Mouse (Mus musculus) inflammation-experienced regulatory T-cells, adult 6 months (primary cell): Measurements from ENCODE around the gene Dcst2. TPM values are rescaled to one million over a fixed set of nuclear protein-coding genes. Genes with fewer than 3 reads are reported as not detected.

Experiments used
- ATAC-seq: one replicate; pipeline ENCODE4 v1.8.0; 2017
- polyA plus RNA-seq, 3 experiments: library from polyadenylated mRNA; unstranded; fragments of 100-300 nt; shearing (Covaris generic); gene quantifications; one replicate each; pipeline ENCODE4 v1.2.1; 2017

Gene Dcst2
- polyA plus RNA-seq, 3 experiments from 2014 or later: 0.20 to 0.54 TPM; not detected in 1

GRCm38 (mm10) chr3:89332013-89332412 is 29.8 kb upstream of the Dcst2 start:
- no peak for ATAC-seq

DNA sequence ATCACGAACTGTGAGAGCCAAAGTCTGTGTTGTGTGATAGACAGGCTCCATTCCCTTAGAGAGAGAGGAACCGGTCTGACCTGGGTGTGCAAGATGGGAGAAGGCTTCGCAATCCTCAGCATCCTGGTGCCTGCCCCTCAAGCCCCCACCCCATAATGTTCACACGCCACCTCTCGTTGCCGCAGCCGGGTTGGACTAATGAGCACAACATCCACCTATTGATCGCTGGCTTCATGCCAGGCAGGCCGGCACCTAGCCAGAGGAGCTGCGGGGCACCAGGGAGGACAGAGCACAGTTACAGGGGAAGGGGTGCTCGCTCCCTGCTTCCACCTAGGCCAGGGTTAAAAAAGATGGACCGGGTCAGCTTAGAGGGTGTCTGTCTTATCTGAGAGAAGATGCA is 29.3 kb upstream of the Dcst2 start:
- ATAC-seq: no peak

DNA sequence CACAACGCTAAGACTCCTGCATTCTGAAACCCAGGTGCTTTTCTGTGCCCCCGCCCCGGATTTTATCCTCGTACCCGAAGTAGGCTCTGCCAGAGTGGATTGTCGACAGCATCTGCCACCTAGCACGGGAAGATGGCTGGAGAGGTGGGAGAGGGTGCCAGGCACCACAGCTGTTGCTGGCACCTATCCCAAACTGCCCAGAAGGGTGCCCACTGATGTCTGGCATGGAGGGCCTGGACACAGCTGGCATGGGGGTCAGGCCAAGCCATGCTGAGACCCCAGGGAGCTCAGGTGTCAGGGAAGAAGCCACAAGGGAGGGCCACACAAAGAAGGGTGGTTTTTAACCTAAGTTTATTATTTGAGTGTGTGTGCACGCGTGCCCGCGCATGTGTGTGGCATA is 28.7 kb upstream of the Dcst2 start:
- no peak for ATAC-seq

DNA sequence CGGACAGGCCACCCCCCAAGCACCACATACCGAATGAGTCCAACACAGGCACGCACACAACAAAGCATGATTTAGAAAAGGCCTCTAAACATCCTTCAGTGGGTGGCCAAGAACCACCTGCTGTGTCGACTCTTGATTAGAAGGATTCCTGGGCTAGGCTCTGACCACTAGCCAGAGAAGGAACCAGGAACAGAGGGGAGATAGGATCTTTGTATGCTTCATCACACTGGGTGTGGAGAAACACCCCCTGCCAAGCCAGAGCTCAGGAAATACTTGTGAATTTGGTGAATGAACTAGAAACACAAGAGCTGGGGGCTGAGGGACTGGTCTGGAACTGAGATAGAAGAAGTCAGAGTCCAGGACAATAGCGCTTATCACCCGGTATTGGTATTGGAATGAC is 25.2 kb upstream of the Dcst2 start:
- no peak for ATAC-seq

DNA sequence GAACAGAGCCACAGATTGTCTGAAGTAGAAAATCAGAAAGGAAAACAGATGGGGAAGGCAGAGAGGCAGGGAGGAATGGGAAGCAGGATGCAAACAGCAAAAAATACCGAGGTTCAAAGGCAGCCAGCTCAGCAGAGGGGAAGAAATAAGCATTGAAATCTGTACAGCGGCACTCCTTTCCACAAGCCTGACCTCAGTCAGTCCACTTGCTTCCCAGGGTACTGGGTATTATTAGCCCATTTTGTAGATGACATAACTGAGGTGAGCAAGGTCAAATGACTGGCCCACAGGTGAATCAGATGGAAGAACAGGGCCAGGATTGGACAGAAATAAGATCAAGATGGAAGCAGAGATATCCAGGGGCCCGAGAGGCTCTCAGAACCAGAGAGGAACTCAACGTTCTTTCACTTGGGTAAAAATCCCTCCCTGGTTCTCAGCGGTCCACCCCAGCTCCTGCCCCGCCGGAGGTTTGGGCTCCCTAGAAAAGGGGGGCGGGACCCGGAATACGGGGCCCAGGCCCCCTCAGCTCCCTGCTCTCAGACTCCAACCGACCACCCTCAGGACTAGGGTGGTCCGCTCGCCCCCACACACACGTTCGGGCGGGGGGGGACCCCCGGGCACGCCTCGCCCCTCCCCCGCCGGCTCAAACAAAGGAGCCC is 24.6 kb upstream of the Dcst2 start:
- ATAC-seq: no peak

- ATAC-seq: peak; percentile 62
These were observed 23.8 kb upstream of the Dcst2 start, which contains the start of gene Efna4 for GRCm38 (mm10) chr3:89337721-89338578. Efna4 (minus strand) TSS chr3:89338028.

DNA sequence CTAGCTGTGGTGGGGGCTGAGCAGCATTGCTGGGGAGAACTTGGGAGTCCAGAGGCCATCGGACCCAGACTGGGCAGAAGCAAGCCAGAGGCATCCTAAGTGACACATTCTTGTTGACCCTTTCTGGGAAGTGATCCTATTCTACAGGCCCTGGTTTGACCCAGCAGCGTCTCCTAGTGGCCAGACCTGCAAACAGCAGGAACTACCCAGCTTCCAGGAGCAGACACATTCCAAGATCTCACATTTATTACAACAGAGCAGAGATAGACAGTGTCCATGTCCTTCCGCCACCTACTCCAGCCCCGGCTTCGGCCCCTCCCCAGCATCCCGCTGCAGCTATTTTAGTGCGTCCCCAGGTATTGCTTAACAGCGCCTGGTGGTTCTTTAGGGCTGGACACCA is 22.4 kb upstream of the Dcst2 start:
- no peak for ATAC-seq

DNA sequence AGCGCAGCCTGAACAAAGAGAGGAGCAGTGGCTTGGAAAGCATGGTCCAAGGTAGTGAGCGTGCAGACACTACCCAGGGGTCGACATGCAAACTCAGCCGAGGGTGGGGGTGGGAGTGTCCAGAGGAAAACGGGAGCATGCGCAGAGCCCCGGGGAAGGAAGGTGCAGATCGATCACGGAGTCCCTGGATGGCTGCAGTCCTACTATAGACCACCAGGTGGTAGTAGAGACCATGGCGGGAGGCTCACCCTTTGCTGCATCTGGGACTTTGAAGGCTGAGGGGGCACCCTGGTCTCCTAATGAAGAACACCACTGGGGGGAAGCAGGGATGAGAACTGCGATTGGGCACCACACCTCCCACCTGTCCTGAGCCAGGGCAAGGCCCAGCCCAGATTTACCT is 21.3 kb upstream of the Dcst2 start:
- peak; percentile 73 for ATAC-seq

GRCm38 (mm10) chr3:89341794-89342193 is 20.0 kb upstream of the Dcst2 start:
- ATAC-seq: no peak

DNA sequence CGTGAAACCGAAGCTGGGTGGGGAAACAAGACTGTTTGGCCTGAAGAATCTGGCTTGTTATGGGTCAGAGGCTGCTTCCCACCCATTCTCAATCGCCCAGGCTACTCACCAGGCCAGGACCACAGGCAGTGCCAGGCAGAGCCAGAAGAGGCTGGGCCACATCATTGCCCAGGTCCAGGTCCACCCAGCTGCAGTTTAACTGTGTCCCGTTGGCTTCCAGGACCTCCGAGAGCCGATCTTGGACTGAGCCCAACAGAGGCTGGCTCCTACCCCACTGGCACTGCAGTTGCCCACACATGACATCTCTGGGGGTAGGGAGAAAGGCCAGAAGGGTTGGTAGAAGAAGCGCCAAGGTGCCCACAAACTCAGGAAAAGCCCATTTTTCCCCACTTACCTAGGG is 18.5 kb upstream of the Dcst2 start:
- ATAC-seq: no peak

DNA sequence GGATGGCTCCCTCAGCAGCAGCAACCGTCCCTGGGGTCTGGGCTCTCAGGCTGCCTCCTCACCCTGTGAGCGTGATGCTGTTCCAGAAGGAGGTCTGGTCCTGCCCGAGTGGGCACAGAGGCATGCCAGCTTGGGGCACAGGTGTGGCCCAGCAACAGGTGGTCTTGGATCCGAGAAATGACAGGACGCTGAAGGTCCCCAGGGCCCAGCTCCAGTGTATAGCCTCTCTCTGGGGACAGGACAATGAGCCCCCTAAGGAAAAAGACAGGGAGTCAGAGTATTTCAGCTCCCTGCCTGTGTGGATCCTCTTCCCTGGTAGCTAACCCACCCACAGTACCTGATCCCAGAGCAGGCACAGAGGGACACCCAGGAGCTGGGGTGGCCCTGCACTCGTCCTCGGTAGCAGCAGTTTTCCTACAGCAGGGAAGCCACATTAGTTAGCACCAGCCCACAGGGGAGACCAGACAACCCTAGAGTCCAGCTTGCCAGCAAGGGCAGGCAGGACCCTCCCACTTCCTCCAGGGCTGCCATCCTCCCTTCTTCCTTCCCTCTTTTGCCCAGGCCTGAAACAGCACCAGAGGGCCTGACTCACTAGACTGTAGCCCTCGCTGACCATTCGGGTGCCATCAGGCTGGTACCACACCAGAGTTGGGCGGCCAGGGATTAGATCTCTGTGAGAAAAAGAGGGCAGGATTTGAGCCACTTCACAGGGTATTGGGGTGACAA is 14.8 kb upstream of the Dcst2 start:
- ATAC-seq: no peak

- no peak for ATAC-seq
These were observed 13.9 kb upstream of the Dcst2 start for GRCm38 (mm10) chr3:89347916-89348315.

GRCm38 (mm10) chr3:89348911-89349868 is 12.6 kb upstream of the Dcst2 start:
- ATAC-seq: peak; percentile 20

- ATAC-seq: peak; percentile 85
These were observed 11.8 kb upstream of the Dcst2 start, which contains the start of gene Adam15 for GRCm38 (mm10) chr3:89349869-89350501. Adam15 (minus strand) TSS chr3:89349996.

DNA sequence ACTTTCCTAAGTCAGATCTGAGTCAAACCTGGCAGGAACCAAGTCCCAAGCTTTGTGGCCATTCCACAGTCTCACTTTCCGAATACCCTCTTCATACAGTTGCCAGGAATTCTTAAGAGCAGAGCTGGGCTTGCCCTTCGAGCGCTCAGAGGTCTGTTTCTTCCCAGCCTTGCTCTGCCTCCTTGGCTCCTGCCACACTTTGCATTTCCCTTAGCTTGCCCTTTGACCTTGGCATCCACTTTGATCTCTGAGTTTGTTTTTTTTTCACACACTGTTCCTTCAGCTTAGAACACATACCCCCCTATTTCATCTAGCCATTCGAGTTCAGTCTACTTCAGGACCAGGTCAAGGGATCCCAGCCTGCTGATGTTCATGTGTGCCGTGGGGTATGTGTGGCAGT is 10.5 kb upstream of the Dcst2 start:
- ATAC-seq: no peak

DNA sequence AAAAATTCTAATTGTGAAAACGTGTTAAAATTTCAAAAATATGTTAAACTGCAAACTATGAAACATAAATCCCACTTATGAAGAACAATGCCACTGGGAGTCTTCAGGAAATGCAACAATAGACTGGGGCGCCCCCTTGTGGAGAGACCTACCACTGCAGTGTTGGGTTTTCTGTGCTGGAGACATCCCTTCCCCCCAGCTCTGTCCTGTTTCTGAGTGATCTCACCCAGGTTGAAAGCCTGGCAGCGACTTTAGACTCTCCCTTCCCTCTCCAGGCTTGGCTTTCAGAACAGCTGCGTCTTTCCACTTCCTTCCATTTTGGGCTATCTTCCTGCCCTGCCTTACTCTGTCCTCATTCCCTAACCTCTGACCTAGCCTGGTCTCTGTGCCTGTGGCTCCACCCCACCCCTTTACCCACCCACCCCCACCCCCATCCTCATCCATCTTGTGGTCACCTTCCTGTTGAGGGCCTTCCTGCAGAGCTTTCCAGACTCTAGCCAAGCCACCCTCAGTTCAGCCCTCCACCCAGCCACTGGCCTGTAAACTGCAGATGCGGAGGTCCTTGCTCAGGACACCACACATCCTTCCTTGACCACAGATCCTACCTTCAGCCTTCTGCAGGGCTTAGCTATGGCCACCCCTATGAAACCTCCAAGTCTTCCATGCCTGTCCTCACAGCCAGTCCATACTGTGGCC is 6.8 kb upstream of the Dcst2 start:
- peak; percentile 27 for ATAC-seq

GRCm38 (mm10) chr3:89355512-89355902 is 6.3 kb upstream of the Dcst2 start:
- ATAC-seq: no peak

GRCm38 (mm10) chr3:89356029-89356428 is 5.7 kb upstream of the Dcst2 start:
- no peak for ATAC-seq

DNA sequence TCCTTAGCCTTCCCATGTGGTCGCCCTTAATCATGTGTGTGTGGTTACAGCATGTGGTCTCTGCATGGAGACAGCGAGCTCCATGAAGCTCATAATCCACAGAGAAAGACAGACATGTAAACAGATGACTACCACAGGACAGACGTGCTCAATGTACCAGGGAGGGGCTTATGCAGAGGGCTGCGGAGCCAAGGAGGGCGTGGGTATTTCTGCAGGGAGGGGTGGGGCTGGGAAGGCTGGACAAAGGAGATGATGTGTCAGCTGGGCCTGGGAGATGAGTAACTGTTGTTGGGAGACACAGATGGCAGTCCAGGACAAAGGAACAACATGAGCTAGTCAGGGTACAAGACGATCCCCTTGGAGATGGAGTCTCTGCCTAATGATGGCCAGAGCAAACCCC is 2.1 kb upstream of the Dcst2 start:
- ATAC-seq: no peak

- no peak for ATAC-seq
These were observed 1.5 kb upstream of the Dcst2 start for GRCm38 (mm10) chr3:89360237-89360636.

GRCm38 (mm10) chr3:89364631-89365030 is 2.9 kb downstream of the Dcst2 start:
- ATAC-seq: no peak
